Mouse (Mus musculus) layer of hippocampus, adult 9-11 months (tissue): Measurements from ENCODE around the gene Zfp52.

Source experiments
- DNase-seq: peaks from one replicate; pipeline ENCODE4 v3.0.0; 2022

Gene Zfp52

GRCm38 (mm10) chr17:21566728-21567349 is 31.5 kb downstream of the Zfp52 start, which contains the start of gene Zfp948:
Gene Zfp948 (plus strand): TSS chr17:21567008.
- DNase-seq, result peak; percentile 81

- peak; percentile 7 for DNase-seq
These were observed 32.4 kb downstream of the Zfp52 start for GRCm38 (mm10) chr17:21567696-21568095.

GRCm38 (mm10) chr17:21579080-21579479 is 43.7 kb downstream of the Zfp52 start:
- no peak for DNase-seq

GRCm38 (mm10) chr17:21579493-21580175 is 44.3 kb downstream of the Zfp52 start:
- DNase-seq, result peak; percentile 27

GRCm38 (mm10) chr17:21585521-21585920 is 50.2 kb downstream of the Zfp52 start:
- no peak for DNase-seq
